Mouse (Mus musculus) CD4-positive helper T cell, adult 2 months (primary cell): ENCODE data around the gene Fkbp15.

Experiments used
- DNase-seq: peaks from one replicate; pipeline ENCODE4 v3.0.0-alpha.2; 2012; ENCODE audit warnings: low read depth, missing footprints, low spot score

Fkbp15 gene

GRCm38 (mm10) chr4:62360088-62360804, at the start of gene Fkbp15, which contains the start of gene Slc31a1:
Gene Fkbp15 (minus strand): TSS chr4:62360548.
Gene Slc31a1 (plus strand): TSS chr4:62360727.
- DNase-seq = peak; percentile 98

- DNase-seq = peak; percentile 28
Observed at GRCm38 (mm10) chr4:62409615-62410014, 49.3 kb upstream of the Fkbp15 start.

GRCm38 (mm10) chr4:62408601-62409282, 48.4 kb upstream of the Fkbp15 start, which contains the start of the genes Cdc26 and Prpf4:
Gene Cdc26 (minus strand): TSS chr4:62408642.
Gene Prpf4 (plus strand): TSS chr4:62408797.
- DNase-seq = peak; percentile 99

GRCm38 (mm10) chr4:62407730-62408582, 47.6 kb upstream of the Fkbp15 start:
- peak; percentile 82 for DNase-seq

- no peak for DNase-seq
Observed at GRCm38 (mm10) chr4:62406133-62406532, 45.8 kb upstream of the Fkbp15 start.

DNA sequence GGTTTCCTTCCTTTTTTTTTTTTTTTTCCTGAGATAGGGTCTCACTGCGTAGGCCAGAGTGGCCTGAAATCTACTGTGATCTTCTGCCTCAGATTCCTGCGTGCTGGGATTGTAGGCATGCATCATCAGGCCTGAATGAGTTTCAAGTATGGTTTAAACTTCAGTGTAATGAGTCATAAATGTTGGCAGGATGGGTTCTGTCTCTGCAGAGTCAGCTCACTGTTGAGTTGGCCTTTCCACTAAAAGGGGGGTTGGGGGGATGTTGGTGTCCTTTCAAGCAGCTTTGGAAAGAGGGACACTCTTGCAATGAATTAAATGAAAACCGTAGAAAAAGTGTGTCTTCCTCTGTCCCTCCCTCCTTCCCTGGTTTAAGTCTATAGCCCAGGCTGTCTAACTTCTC, 38.6 kb upstream of the Fkbp15 start:
- no peak for DNase-seq

DNA sequence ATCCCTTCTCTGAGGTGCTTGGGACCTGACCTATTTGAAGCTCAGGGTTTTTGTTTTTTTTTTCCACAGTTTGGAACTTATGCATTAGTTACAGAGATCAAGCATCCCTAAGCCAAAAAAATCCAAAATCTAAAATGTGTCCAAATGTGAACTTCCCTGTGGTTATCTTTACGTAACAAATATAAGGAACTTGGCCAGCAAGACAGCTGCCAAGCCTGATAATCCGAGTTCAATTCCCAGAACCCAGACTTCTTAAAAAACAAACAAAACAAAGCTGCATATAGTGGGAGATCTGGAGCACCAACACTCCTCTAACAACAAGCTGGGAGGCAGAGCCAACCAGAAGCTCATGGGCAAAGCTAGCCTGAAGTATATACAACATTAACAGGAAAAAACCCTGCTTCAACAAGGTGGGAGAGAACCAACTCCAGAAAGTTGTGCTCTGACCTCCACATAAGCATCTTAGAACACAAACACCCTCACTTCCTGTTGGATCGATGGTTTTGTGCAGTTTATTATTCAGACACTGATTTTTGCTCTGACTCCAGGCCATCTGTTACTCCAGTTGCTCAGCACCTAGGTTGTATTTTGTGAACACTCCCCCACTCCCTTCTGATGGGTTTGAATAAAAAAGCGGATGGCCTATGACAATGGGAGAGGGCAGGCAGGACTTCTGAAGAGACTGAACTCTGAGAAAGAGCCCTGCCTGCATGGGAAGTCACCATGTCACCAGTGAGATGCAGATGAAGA, 37.4 kb upstream of the Fkbp15 start:
- no peak for DNase-seq

DNA sequence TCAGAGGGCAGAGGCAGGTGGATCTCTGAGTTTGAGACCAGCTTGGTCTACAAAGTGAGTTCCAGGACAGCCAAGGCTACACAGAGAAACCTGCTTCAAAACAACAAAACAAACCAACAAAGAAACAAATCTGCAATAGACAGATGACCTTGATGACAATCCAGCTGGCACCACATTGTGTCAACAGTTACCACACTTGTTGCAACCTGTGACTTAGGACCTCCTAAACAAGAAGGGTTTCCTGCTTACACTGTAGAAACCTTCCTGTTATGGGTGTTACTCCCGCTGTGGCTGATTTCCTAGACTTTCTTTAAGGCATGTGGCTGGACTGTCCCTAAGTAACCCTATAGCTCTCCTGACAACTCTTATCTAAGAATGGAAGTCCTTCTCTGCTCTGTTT, 35.5 kb upstream of the Fkbp15 start:
- no peak for DNase-seq

- DNase-seq = no peak
Observed at GRCm38 (mm10) chr4:62393459-62393858, 33.1 kb upstream of the Fkbp15 start.

DNA sequence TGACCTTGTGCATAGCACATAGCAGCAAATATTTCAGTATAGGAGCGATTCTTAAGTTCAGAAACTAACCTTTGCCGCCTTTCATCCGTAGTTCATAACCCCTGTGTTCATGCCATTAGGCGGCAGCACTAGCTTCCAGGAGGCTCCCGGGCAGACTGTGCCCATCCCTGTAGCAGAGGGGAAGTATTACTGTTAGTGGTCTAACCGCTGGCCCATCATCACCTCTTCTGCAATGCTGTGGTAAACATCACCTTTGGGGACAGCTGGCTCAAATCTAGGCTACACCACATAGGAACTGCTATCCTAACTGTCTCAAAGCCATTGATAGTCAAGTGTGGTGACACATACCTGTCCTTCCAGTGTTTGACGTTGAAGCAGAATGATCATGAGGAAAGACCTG, 31.5 kb upstream of the Fkbp15 start:
- DNase-seq = no peak

DNA sequence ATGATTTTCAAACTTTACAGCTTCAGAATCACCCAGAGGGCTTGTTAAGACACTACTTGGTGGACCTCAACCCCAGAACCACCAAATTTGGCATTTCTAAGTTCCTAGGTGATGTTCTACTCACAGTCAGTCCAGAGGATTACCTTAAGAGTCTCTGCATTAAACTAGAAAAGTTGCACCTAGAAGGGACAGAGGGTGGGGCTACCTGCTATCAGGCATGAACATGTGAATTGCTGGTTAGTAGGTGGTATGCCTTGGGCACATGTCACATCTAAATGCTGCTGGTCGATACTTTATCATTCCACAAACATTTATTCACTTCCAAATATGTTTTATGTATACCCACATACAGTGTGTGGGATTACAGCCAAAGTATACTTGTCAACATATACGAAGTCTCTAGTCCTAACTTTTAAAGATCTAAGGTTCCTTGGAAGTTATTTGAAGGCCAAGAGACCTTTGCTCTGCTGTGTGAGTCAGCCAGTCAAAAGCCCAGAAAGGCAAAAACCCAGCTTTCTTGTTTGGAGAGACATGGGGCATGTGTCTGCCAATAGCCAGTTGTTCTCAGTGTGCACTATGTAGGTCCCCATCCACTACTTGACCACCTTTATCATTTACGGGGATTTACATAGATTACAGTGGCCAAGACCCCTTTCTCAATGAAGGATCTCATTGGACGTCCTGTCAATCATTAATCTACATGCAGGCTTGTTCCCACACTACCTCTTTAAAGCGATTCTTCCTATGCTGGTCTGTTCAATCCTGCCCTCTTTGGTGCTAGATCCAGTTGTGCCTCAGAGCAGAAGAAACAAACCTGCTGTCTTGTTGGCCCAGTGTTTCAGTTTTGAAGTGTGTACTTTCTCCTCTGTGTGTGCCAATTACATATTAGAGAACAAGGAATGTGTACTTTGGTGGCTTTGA, 29.5 kb upstream of the Fkbp15 start:
- no peak for DNase-seq

- DNase-seq = no peak
Observed at GRCm38 (mm10) chr4:62385439-62385838, 25.1 kb upstream of the Fkbp15 start.

DNA sequence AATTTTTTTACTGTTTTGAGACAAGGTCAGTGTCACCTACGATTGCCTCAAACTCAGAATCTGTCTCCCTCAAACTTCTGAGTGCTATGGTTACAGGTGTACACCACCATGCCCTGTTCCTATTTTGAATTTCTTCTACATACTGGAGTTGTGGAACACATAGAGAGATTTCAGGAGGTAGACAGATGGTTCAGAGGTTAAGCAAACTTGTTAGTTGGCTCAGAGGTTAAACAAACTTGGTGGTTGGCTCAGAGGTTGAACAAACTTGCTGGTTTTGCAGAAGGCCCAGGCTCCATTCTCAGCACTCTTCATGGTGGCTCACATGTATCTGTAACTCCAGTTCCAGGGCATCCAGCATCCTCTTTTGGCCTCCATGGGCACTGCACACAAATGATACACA, 23.8 kb upstream of the Fkbp15 start:
- no peak for DNase-seq

DNA sequence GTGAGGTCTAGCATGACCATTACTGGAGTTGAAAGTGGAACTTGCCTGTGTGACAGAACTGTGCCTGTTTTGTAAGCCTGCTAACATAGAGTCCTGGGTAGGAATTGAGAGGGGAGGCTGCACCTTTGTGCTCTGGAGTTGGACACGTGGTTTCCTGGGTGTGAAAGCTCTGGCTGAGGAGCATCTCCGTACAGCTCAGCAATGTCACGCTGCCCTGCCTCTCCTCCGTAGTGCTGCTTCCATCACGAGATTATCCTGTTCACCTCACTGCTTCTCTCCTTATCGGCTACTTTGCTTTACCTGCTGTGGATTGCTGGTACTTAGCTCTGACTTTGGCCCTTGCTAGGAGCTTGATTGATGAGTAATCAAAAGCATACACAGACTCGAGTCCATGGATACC, 23.4 kb upstream of the Fkbp15 start:
- no peak for DNase-seq

DNA sequence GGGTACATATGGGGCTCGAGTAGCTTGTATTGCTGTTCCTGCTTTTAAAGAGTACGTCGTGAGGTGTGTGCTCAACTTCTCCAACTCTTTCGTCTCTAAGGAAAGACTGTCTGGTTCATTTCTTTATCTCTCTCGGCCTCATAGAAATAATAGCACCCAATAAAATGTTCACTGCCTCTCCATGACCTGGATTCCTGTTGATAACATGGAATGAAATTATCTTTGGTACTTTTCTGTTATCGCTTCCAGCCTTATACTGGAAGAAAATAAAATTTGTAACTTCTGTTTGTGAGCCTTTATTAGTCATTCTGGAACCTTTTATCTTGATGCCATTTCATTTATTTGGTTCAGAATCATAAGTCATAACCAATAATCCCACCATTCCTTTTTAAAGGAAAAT, 22.9 kb upstream of the Fkbp15 start:
- no peak for DNase-seq

DNA sequence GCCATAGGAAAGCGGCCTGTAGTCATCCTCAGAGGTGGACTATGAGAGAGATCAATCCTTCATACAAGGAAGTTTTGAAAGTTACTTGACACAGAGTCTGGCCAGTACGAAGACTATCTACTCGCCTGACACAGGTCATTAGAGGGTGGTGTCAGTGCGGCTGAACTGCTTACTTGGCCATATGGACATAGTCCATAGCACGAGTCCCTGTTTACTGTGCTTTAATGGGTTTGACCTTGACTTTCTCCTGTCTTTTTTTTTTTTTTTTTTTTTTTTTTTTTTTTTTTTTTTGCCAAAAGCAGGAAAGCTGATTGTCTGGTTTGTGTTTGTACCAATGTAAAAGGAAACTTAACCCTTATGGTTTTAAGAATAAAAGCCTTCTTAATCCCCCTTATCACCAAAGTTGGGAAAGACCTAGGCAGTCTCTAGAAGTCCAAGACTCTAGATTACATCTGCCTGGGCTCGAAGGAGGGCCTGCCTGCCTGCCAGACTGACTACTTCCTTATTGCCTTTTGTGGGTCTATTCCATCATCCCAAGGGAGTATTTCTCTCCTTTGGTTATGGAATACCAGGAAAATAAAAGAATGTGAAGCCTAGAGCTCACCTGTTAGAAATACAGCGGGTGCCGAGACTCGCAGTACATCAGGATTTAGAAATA, 19.5 kb upstream of the Fkbp15 start:
- no peak for DNase-seq

GRCm38 (mm10) chr4:62376123-62376522, 15.8 kb upstream of the Fkbp15 start:
- no peak for DNase-seq

- DNase-seq = no peak
Observed at GRCm38 (mm10) chr4:62374342-62374741, 14.0 kb upstream of the Fkbp15 start.

GRCm38 (mm10) chr4:62373668-62374067, 13.3 kb upstream of the Fkbp15 start:
- no peak for DNase-seq
